Mouse (Mus musculus) CD4-positive, CD25-positive, alpha-beta regulatory T cell, adult 4 months (primary cell): ENCODE results near the gene Nsg2. TPM values are rescaled to one million over a fixed set of nuclear protein-coding genes. Genes with fewer than 3 reads are reported as not detected.
A peak's percentile ranks its signal among the peaks of the same experiment; 100 is the strongest.

Experiments used
- ATAC-seq: one replicate; pipeline ENCODE4 v1.8.0; 2017
- polyA plus RNA-seq, 2 experiments: library from polyadenylated mRNA; unstranded; fragments of 100-300 nt; shearing (Covaris generic); gene quantifications; one replicate each; pipeline ENCODE4 v1.2.1; 2017

Gene Nsg2
- polyA plus RNA-seq, 2 experiments from 2014 or later = 72.5 to 88.8 TPM

GRCm38 (mm10) chr11:32013014-32013427 is 12.8 kb downstream of the Nsg2 start:
- no peak for ATAC-seq

- no peak for ATAC-seq
These were observed 13.3 kb downstream of the Nsg2 start for GRCm38 (mm10) chr11:32013561-32013960.

GRCm38 (mm10) chr11:32018201-32018600 is 17.9 kb downstream of the Nsg2 start:
- ATAC-seq = no peak

GRCm38 (mm10) chr11:32020031-32020965 is 20.0 kb downstream of the Nsg2 start:
- ATAC-seq = peak; percentile 75

GRCm38 (mm10) chr11:32026634-32027033 is 26.4 kb downstream of the Nsg2 start:
- ATAC-seq = no peak

GRCm38 (mm10) chr11:32027474-32028342 is 27.4 kb downstream of the Nsg2 start:
- ATAC-seq = peak; percentile 51

- no peak for ATAC-seq
These were observed 28.3 kb downstream of the Nsg2 start for GRCm38 (mm10) chr11:32028605-32029004.

- ATAC-seq = no peak
These were observed 29.1 kb downstream of the Nsg2 start for GRCm38 (mm10) chr11:32029356-32029755.

GRCm38 (mm10) chr11:32031396-32031795 is 31.1 kb downstream of the Nsg2 start:
- ATAC-seq = no peak

- no peak for ATAC-seq
These were observed 31.8 kb downstream of the Nsg2 start for GRCm38 (mm10) chr11:32032053-32032452.

- ATAC-seq = no peak
These were observed 35.6 kb downstream of the Nsg2 start for GRCm38 (mm10) chr11:32035831-32036230.

GRCm38 (mm10) chr11:32039656-32040055 is 39.4 kb downstream of the Nsg2 start:
- peak; percentile 98 for ATAC-seq

GRCm38 (mm10) chr11:32057389-32057788 is 57.1 kb downstream of the Nsg2 start:
- no peak for ATAC-seq

GRCm38 (mm10) chr11:32057861-32058260 is 57.6 kb downstream of the Nsg2 start:
- no peak for ATAC-seq

GRCm38 (mm10) chr11:32061020-32061419 is 60.8 kb downstream of the Nsg2 start:
- no peak for ATAC-seq

GRCm38 (mm10) chr11:32061874-32062273 is 61.6 kb downstream of the Nsg2 start:
- ATAC-seq = peak; percentile 94

- no peak for ATAC-seq
These were observed 63.7 kb downstream of the Nsg2 start for GRCm38 (mm10) chr11:32063775-32064510.

GRCm38 (mm10) chr11:32064511-32064862 is 64.2 kb downstream of the Nsg2 start:
- no peak for ATAC-seq

- no peak for ATAC-seq
These were observed 68.7 kb downstream of the Nsg2 start for GRCm38 (mm10) chr11:32068736-32069490.

GRCm38 (mm10) chr11:32075163-32075562 is 74.9 kb downstream of the Nsg2 start:
- no peak for ATAC-seq

- no peak for ATAC-seq
These were observed 83.2 kb downstream of the Nsg2 start for GRCm38 (mm10) chr11:32083462-32083861.

- ATAC-seq = no peak
These were observed 86.3 kb downstream of the Nsg2 start for GRCm38 (mm10) chr11:32086525-32086924.
